Mouse (Mus musculus) stomach, postnatal 0 days (tissue): ENCODE data around the gene Cdk20.

Source experiments
- CTCF ChIP-seq: IDR thresholded peaks from 2 replicates; pipeline ENCODE4 v1.5.1; 2016; ENCODE audit warnings: antibody characterized with exemption, low read depth, mild to moderate bottlenecking, moderate library complexity
- EP300 ChIP-seq: optimal IDR thresholded peaks from 2 replicates; pipeline ENCODE3; 2016; ENCODE audit warnings: antibody characterized with exemption

- TF ChIP-seq CTCF, result no peak
- no peak for TF ChIP-seq EP300
Measured at GRCm38 (mm10) chr13:64398065-64398464, 34.0 kb upstream of the Cdk20 start.
